ENCODE assay signal across 24 mouse cellular contexts in the genomic region with DNA sequence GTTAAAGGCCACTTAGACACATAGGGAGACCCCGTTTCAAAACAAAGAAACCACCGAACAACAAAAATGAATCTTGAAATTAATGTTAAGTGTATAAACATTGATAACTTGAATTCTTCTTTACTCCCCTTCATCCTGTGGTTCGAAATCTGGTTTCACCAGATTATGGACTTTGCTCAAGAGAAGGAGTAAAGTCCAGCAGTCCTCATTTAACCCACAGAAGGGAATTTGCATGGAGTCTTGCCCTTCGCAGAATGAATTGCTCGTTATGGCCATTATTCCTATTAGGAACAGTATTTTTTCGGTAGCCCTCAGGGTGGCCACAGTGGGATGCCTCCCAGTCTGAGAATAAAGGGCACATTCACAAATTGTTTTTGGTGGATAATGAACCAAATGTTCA.
"Had no signal": no experiment of that assay in that cellular context is flagged by ENCODE, and none has a peak within 500 bp of the region (broad histone marks: within the 10 kb centered on the region; RNA-seq: fewer than 3 reads in every experiment).

No protein-coding gene starts in this region.

- H3K36me3 ChIP-seq: heart, embryonic 10.5 days; heart, embryonic 12.5 days; hindbrain, embryonic 10.5 days; hindbrain, embryonic 12.5 days; intestine, embryonic 15.5 days; limb, embryonic 12.5 days; liver, embryonic 13.5 days had no signal

- H3K27me3 ChIP-seq: heart, embryonic 12.5 days; hindbrain, embryonic 12.5 days; intestine, embryonic 15.5 days; limb, embryonic 12.5 days; liver, embryonic 13.5 days had no signal

- H3K4me2 ChIP-seq: heart, embryonic 12.5 days; hindbrain, embryonic 12.5 days; hindbrain, embryonic 14.5 days; intestine, embryonic 15.5 days; limb, embryonic 12.5 days; liver, embryonic 11.5 days; liver, embryonic 13.5 days had no signal

- H3K9ac ChIP-seq: heart, embryonic 12.5 days; hindbrain, embryonic 12.5 days; hindbrain, embryonic 14.5 days; intestine, embryonic 15.5 days; limb, embryonic 12.5 days; liver, embryonic 13.5 days had no signal

- DNase-seq: gastrocnemius, adult 2 months; gastrocnemius, postnatal 10 days; gastrocnemius, postnatal 25 days; heart, adult 18-20 months; heart, postnatal 10 days; heart, postnatal 4 days; kidney, adult 18-20 months; kidney, postnatal 10 days; kidney, postnatal 4 days; liver; liver, embryonic 13.5 days had no signal

- H3K4me3 ChIP-seq: gastrocnemius, adult 2 months; heart, embryonic 10.5 days; heart, embryonic 12.5 days; hindbrain, embryonic 10.5 days; hindbrain, embryonic 12.5 days; intestine, embryonic 15.5 days; layer of hippocampus, adult 2 months; left cerebral cortex, adult 2 months; limb, embryonic 12.5 days; liver, embryonic 13.5 days had no signal

- H3K27ac ChIP-seq: gastrocnemius, adult 2 months; heart, embryonic 10.5 days; hindbrain, embryonic 10.5 days; hindbrain, embryonic 12.5 days; hindbrain, embryonic 14.5 days; intestine, embryonic 15.5 days; layer of hippocampus, adult 2 months; left cerebral cortex, adult 2 months; limb, embryonic 12.5 days; liver, embryonic 13.5 days had no signal

- ATAC-seq: hindbrain, embryonic 16.5 days; inflammation-experienced regulatory T-cells, adult 6 months; intestine, embryonic 15.5 days; intestine, postnatal 0 days had no signal

- H3K9me3 ChIP-seq: heart, embryonic 10.5 days; heart, embryonic 12.5 days; hindbrain, embryonic 10.5 days; hindbrain, embryonic 12.5 days; intestine, embryonic 15.5 days; limb, embryonic 12.5 days; liver, embryonic 13.5 days had no signal

- H3K4me1 ChIP-seq: heart, embryonic 10.5 days; heart, embryonic 12.5 days; hindbrain, embryonic 10.5 days; hindbrain, embryonic 12.5 days; intestine, embryonic 15.5 days; limb, embryonic 12.5 days; liver, embryonic 13.5 days had no signal
